Mouse (Mus musculus) spleen, embryonic (tissue): ENCODE measurements around the gene Bbof1.

Experiments
- CTCF ChIA-PET: fragments of 350-600 bp; sonication (Branson Sonifier 250); formaldehyde crosslinking; loops from one replicate; lab custom pipeline; 2022; lab: Charles Lee

The Bbof1 gene

DNA sequence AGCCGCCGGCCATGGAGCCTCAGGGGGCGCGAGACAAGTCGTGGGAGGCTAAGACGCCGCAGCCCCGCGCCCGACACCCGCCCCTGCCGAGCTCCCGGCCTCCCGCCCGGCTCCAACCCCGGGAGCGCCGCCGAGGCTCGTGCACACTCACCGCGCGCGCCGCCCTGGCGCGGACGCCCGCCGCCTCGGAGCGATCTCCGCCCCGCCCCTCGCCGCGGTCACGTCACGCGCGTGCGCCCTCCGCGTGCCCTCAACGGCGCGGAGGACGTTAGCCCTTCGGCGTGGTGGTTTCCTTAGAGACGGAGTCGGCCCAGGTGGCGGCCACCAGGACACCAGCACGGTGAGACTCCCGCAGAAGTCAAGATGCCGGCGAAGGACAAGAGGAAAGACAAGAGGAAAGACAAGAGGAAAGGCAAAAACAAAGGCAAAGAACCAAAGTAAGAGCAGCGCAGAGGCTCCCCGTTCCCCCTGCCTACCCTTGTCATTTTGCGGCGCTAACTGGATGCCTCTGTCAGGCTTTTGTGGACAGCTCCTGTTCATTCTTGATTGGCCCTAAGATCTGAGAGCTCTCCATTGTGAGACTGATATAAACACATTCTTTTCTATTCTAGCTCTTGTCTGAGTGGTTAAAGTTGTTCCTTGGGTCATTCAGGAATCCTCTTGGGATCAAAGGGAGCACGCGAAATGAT, at the start of gene Bbof1, which contains the start of gene Entpd5:
TSS of gene Bbof1 (plus strand) at position 253 of the 689 bp plus-strand sequence.
TSS of gene Entpd5 (minus strand) at position 211 of the 689 bp plus-strand sequence.
- CTCF ChIA-PET, result no interaction called here

DNA sequence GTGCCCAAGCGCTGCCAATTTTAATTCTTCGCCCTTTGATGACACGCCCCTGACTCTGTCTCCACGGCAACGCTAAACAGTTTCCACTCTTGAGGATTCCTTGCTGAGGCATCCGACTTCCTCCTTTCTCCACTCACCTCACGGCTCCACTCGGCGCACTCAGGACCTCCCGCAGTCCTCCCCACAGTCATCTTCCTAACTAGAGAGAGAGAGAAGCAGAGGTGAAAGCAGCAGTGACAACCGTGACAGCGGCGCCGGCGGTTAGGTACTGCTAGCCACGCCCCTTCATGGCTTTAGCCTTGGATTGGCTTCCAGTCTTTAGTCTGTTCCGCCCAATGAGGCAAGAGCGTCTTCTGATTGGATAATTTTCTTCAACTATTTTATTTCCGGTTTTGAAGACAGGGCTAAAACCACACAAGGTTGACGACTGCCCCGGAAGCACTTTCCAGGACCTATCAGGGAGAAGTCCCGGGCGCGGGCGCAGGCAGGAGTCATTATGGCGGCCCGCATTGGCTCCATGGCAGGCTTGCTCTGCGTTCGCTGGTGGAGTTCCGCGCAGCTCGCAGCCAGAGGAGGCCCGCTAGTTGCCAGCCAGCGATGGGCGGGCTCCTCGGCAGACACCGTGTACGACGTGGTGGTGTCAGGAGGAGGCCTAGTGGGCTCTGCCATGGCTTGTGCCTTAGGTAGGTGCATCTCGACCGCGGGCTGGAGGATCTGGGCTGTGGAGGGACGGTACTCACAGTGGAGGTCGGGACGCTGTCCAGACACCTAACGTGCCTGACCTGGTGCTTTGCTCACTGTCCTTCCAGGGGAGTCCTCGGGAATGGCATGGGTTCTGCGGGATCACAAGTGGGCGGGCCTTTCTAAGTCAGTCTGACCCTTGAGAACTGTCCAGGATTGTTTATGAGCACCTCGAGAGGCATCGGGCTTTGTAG, 47.0 kb upstream of the Bbof1 start, which contains the start of the genes Coq6 and Fam161b:
TSS of gene Coq6 (plus strand) at position 103 of the 935 bp plus-strand sequence.
TSS of gene Fam161b (minus strand) at position 279 of the 935 bp plus-strand sequence.
- CTCF ChIA-PET, result interaction anchor here (0.6 kb wide), 1 partner anchor 53 kb away, joined by 7 read pairs; no protein-coding TSS in a partner anchor

DNA sequence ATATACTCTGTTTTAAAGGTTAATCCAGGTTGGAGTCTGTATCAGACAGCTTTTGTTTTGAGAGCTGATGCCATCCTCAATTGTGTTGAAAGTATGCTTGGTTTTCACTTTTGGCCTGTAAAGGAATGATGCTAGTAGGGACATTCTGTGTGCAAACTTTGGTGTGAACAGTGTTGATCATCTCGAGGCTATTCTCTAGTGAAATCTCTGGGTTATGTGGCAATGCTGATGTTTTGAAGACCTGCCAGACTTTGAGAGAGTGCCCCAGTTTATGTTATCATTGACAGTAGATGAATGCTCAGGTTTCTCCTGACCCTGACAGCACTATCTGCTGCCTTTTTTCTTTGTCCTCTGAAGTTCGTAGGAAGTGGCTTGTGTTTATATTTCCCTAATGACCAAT, 46.0 kb upstream of the Bbof1 start:
- CTCF ChIA-PET, result interaction anchor here (0.6 kb wide), 1 partner anchor 54 kb away, joined by 7 read pairs; no protein-coding TSS in a partner anchor

DNA sequence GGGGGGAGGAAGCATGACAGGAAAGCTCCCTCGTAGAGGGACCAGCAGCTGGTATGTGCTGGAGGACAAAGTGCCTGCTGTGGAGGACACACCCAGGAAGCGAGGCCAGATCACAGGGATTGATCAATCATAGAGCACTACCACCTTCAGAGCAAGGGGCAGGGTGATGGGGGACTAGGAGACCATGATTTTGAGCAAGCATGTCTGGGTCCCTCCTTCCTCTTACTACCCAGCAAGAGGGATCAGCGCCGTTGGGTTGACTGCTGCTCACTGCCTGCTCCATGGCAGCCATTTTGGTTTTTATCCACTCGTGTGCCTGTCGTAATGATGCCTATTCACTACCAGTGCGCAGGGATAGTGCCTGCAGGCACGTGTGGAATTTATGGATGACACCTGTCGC, 44.6 kb upstream of the Bbof1 start:
- CTCF ChIA-PET, result no interaction called here

DNA sequence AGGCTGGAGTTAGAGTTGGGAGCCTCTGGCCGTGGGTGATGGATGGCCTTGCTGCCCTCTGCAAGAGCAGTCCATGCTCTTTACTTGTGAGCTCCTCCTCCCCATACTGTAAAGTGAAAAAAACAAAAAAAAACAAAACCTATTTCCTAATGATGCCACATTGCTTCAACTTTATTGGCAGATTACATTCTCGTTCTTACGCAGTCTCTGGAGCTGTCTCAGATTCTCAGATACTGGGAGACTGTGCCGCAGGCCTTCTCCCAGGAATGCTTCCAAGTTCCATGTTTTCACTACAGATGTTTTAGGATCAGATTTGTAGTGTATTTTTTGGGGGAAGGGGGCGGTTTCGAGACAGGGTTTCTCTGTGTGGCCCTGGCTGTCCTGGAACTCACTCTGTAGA, 43.7 kb upstream of the Bbof1 start:
- CTCF ChIA-PET, result no interaction called here

DNA sequence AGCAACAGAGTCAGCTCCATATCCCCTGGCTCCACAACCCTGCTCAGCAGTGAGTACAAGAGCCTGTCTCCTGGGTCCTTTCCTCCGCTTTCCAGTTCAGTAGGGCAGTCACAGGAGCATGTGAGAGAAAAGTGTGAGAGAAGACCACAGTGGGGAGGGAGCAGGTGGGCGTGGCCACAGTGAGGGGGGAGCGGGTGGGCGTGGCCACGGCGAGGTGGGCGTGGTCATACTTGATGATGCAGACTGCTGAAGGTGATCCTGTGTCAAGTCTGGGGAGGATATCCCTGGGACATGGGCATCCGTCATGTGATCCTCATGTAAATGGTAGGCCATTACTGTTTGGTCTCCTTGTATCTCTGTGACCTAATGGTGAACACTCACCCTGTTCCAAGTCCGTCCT, 41.9 kb upstream of the Bbof1 start:
- CTCF ChIA-PET, result no interaction called here

DNA sequence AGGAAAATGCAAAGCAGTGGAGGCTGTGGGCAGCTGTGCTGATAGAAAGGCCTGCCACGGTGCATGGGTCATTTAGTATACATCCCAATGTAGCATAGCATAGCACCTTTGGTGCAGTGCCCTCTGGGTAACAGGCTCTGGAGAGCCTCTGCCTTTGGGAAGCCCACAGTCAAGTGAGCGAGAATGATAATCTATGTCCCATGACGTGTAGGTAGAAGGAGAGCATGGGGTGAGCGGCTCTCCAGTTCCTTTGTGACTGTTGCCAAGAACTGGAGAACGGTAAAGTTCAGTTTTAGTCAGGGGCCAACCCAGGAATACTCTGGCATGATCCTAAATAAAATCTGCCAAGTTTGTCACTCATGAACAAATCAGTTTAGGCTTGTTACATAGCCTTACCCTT, 37.2 kb upstream of the Bbof1 start:
- CTCF ChIA-PET, result no interaction called here

DNA sequence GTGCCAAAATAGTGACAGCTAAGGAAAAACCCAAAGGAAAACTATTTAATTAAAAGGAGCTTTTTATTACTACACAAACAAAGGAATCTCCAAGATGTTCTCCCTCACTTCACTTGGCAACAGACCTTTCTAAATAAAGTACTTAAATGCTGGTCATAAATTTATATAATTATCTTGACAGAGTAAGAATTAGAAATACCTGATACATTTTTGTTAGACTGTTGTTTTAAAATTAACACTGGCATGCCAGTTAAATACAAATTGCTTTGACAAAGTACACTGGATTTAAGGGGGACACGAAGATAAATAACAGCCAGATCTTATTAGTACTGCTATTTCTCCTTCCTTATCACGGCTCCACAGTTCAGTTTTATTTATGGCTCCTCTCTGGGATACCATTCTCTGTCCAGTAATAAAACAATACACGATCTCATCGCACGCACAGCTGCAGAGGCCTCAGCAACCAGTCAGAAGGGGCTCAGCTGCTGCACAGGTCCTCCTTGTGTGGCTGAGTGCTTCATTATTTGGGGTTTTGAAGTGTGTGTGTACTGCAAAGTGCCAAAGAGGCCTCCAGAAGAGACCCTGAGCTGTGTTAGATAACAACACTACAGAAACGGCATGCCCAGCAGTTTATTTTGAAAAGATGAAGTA, 34.9 kb upstream of the Bbof1 start:
- CTCF ChIA-PET, result interaction anchor here (0.6 kb wide), 2 partner anchors 195 to 757 kb away, joined by 3 to 4 read pairs; no protein-coding TSS in a partner anchor

DNA sequence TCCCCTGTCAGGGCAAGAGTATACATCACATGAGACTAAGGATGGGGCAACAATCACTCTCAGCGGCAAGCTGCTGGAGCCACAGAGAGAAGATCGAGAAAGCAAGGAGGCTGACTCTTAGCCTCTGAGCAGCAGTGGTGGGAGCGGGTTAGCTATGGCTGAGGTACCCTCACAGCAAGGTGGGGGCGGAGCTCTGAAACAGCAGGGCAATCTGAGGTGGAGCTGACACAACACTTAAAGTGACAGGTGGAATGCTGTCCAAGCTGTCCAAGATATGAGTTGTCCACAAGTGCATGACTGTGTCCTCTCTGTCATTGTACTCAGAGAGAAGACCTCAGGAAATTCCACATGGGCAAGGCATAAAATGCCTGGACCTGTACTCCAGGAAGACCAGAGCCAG, 26.5 kb upstream of the Bbof1 start:
- CTCF ChIA-PET, result no interaction called here

DNA sequence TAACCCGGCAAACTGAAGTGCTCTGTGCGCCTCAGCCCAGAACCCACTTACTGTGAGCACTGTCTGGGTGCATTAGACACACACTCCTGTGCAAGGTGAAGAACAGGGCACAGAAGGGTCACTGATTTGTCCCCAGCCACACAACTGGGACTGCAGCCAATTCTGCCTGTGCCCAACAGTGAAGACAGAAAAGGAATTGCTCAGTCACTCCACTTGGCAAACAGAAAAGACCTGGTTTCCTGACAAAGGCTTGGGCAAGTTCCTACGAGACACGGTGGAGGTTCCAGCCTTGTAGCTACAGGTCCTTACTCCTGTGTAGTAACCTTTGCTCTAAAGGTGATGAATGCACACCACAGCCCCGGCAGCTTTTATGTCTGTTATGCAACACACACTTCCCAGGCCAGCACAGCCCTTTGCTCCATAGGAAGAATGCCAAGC, 24.2 kb upstream of the Bbof1 start:
- CTCF ChIA-PET, result no interaction called here

DNA sequence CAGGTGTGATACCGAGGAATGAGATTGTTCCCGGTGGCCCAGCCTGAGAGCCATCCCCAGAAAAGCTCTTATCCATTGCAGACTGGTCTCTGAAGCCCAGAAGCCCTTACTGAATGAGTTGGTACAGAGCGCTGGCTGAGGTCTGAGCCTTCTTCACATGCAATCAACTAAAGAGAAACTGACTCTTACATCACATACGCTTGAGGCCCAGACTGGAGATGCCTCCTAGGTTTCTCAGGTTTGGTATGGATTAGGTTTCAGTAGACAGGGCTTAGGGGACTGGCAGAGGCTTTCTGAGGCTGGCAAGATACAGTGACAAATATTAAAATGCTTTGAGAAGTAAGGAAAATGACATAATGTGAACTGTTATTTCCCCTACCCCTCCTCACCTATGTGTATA, 23.5 kb upstream of the Bbof1 start:
- CTCF ChIA-PET, result no interaction called here

DNA sequence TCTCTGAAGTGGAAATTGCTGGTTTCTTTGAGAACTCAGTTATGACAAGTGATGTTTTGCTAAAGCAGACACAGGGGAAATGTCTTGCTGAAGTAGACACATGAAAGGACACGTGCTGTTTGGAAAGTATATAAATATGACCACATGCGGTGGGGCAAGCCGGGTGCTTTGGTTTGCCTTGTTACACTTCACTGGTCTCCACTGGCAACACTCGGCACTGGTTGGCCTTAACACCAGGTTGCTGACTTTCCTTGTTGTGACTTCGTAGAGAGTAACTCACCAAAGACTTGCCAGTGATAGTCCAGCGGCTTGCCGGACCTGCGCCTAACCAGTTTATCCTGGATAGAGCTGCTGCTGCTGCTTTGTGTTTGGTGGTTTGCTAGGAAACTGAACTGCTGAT, 20.8 kb upstream of the Bbof1 start:
- CTCF ChIA-PET, result no interaction called here

DNA sequence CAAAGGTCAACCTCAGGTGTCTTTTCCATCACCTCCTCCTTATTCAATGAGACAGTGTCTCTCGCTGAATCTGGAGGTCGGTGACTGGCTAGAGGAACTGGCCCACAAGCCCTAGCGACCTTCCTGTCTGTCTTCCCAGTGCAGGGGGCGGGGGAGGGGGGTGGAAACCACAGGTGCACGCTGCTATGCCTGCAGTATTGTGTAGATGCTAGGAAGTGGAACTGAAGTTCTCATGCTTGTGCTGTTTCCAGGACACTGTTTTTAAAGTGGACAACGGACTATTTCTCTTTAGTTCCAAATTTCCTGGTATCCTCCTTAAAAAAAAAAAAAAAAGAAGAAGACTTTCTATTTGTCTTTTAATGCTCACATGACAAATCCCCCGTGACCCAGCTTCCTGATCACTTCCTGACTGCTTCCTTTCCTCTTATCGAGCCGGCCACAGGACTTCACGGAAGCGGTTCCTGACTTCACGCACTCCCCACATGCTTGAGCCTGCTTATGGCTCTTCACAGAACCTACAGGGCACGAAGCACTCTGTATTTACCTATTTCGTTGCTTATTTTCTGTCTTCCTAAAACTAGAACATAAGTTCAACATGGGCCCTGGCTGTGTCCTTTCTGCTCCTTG, 20.0 kb upstream of the Bbof1 start:
- CTCF ChIA-PET, result no interaction called here

DNA sequence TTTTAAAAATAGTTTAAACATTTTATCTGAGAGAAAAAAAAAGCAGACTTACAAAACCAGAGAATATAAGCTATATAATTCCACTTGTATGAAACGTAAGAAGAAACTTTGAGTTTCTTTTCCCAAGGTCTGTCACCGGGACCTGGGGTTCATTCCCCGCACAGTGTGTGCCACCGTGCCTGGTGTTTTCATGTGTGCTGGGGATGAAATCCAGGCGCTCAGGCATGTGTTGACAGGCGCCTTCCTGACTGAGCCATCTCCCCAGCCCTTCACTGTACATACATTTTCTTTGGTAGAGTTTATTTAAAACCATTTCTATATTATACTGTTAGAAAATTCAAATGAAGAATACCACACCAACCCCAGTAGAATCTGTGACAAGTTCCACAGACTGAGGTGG, 18.5 kb upstream of the Bbof1 start:
- CTCF ChIA-PET, result no interaction called here

DNA sequence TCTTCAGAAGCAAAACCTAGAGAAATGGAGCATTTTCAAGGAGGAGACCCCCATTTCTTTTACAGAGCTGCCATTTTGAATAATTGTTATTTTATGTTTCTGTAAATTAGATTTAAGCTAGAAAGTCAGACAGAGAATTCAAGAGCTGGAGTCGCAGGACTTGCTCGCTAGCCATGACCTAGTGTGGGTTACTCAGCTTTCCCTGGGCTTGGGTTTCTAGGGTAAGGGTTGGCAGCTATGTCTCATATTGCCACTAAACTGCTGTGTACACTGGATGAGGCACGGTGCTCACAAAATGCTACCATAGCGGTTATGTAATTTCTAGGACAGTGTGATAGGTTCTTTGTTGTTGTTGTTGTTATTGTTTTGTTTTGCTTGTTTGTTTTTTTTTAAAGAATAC, 16.2 kb upstream of the Bbof1 start:
- CTCF ChIA-PET, result no interaction called here

DNA sequence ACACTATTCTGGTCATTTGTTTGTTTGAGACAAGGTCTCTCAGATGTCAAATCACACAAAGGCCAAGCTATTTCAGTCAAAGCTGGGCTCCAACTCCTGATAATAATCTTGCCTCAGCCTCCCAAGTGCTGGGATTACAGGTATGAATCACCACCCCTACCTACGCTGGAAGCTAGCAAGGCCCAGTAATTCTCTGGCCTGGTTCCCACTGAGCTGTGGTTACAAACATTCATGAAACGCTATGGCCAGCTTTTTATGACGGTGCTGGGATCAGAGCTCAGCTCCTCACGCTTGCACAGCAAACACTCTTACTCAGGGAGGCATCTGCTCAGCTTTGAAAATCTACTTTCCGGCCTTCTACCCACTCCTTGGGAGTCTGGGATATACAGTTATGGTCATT, 15.0 kb upstream of the Bbof1 start:
- CTCF ChIA-PET, result no interaction called here

DNA sequence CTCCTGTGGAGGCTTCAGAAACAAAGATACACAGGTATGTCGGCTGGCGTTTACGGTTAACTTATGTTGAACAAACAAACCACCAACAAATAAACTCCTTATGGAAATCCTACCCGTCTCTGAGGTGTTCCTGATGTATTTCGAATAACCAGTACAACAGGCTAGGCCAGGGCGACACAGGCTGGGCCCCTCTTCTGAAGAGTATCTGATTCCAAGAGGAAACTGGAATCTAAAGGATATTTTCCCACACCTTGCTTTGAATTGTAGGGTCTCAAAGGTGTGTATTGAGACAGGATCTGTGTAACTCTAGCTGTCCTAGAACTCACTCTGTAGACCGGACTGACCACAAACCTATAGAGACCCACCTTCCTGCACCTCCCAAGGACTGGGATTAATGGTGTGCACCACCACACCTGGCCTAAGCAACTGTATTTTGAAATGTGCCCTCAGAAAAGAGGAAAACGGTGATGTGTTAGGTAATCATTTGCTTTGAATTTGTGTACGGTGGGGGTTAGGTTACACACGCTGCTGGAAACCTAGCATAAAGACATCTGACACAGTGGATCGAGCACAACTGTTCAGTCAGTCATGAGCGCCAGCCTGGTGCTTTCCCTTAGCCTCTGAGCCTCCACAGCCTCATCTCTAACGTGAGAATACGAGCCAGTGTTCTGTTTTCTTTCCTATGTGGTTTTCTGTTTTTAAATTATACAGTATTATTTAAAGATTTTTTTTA, 11.8 kb upstream of the Bbof1 start:
- CTCF ChIA-PET, result no interaction called here

DNA sequence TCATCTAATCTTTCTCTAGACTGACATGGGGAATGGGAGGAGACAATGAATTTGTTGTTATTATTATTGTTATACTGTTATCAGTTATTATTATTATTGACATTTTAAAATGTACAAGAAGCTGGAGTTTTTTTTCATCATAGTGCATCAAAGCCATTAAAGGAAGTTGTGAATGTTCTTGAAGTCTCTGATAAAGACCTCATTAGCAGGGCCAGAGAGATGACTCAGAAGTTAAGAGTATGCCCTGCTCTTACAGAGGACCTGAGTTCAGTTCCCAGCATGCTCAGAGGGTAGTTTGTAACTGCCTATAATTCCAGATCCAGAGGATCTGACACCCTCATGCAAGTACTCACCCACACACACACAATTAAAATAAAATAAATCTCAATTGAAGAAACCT, 11.2 kb upstream of the Bbof1 start:
- CTCF ChIA-PET, result no interaction called here

DNA sequence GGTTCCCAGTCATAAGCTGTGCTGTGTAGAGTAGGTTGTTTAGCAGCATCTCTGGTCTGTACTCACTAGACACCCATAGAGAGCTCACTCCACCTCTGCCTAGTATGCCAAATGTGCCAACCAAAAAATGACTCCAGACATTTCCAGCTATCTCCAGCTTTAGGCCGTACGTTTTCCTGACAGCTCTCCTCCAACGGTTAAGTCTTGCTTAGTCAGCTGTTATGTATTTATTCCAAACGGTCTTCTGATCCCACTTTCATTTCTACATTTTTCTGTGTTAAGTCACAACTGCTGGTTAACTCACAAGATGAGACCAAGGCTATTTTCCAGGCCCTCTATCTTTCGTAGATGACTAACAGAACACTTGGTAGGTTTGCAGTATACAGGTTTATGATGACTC, 10.2 kb upstream of the Bbof1 start:
- CTCF ChIA-PET, result interaction anchor here (0.6 kb wide), 1 partner anchor 15 kb away, joined by 4 read pairs; no protein-coding TSS in a partner anchor

DNA sequence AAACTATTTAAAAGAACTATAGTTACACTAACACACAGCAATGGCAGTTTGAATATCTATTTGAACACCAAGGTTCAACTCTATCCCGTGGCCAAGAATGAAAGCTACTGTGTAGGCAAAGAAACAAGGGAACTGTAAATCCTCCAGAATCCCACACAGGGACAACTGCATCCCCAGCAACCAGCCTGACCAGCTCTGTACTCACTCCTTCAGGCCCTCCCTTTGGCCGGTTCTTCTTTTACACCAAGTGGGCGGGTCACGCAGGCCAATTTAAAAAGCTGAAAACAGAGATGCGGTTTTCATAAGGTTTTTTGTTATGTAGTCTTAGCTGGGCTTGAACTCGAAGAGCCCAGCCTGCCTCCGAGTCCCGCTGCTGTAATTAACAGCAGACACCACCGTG, 9.7 kb upstream of the Bbof1 start:
- CTCF ChIA-PET, result no interaction called here

DNA sequence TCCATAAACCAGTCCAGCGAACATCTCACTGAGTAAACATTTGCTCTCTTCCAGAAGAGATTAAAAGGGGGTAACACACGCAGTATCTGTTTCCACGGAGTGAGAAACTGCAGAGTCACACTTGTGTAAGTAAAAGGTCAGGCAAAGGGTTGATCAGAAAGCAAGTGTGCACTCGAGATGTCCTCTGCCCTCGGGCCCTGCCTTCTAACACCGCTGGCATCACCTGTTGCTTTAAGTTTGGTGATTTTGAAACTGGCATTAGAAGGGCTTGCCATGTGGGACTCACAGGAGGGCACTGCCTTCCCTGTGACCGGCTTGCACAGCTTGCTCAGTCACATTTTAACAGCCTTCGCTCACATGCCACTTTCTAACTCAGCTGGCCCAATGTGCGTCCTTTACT, 9.2 kb upstream of the Bbof1 start:
- CTCF ChIA-PET, result no interaction called here
